Mouse (Mus musculus) kidney, embryonic 15.5 days (tissue): ENCODE data around the gene Tet3. TPM values are rescaled to one million over a fixed set of nuclear protein-coding genes. Genes with fewer than 3 reads are reported as not detected.

ENCODE experiments used
- ATAC-seq: fragments of 200-750 bp; cut with Nextera tagmentation; replicated peaks from 2 replicates; pipeline ENCODE4 v1.8.0; 2017; ENCODE audit warnings: moderate TSS enrichment; ENCODE audit not compliant: low FRiP score
- H3K27ac ChIP-seq: fragments of 300-500 bp; sonication (generic); 2 replicates; pipeline ENCODE4 v1.5.1; 2015; ENCODE audit warnings: mild to moderate bottlenecking, inconsistent platforms
- H3K27me3 ChIP-seq: fragments of 300-500 bp; sonication (generic); 2 replicates; pipeline ENCODE4 v1.6.1; 2015; ENCODE audit warnings: inconsistent platforms
- H3K36me3 ChIP-seq: fragments of 300-500 bp; sonication (generic); 2 replicates; pipeline ENCODE4 v1.6.1; 2015; ENCODE audit warnings: inconsistent platforms
- H3K4me1 ChIP-seq: fragments of 300-500 bp; sonication (generic); 2 replicates; pipeline ENCODE4 v1.6.1; 2015; ENCODE audit warnings: inconsistent platforms
- H3K4me2 ChIP-seq: fragments of 300-500 bp; sonication (generic); 2 replicates; pipeline ENCODE4 v1.6.1; 2015; ENCODE audit warnings: moderate library complexity, mild to moderate bottlenecking, inconsistent platforms
- H3K4me3 ChIP-seq: fragments of 300-500 bp; sonication (generic); replicated peaks from 2 replicates; pipeline ENCODE4 v1.5.1; 2015; ENCODE audit warnings: mild to moderate bottlenecking, inconsistent platforms
- H3K9ac ChIP-seq: fragments of 300-500 bp; sonication (generic); 2 replicates; pipeline ENCODE4 v1.6.1; 2015; ENCODE audit warnings: mild to moderate bottlenecking, inconsistent platforms
- H3K9me3 ChIP-seq: fragments of 300-500 bp; sonication (generic); replicated peaks from 2 replicates; pipeline ENCODE4 v1.6.1; 2016; ENCODE audit warnings: inconsistent platforms
- WGBS: fragments of 180-500 bp; shearing (Covaris S2); methylation state at CpG from one replicate; pipeline ENCODE4 v1.1.7; 2015; ENCODE audit warnings: mixed read lengths; 5-methylcytosine and 5-hydroxymethylcytosine counted together
- polyA plus RNA-seq: library from polyadenylated mRNA; unstranded; fragments of >200 nt; fragmentation: Nextera tagmentation; extraction: Ambion mirVana; gene quantifications from 2 replicates; pipeline ENCODE4 v1.2.1, GENCODE M21; 2015

Gene Tet3
- polyA plus RNA-seq, 1 experiment from 2014 or later, result 51.4 TPM

GRCm38 (mm10) chr6:83405511-83406064 is 53.3 kb downstream of the Tet3 start:
- no peak for ATAC-seq
- no peaks in the 10 kb centered on the region for H3K27me3 ChIP-seq
- H3K4me2 ChIP-seq, result no peak overlapping the region
- peaks cover 71% of the 10 kb centered on the region for H3K36me3 ChIP-seq
- H3K9ac ChIP-seq, result no peak overlapping the region
- peaks cover 13% of the 10 kb centered on the region for H3K4me1 ChIP-seq
- no peaks in the 10 kb centered on the region for H3K9me3 ChIP-seq
- H3K27ac ChIP-seq, result no peak overlapping the region
- no peak overlapping the region for H3K4me3 ChIP-seq
- WGBS, result 76% methylated on average over 7 of the region's 7 CpGs

GRCm38 (mm10) chr6:83404571-83404970 is 54.3 kb downstream of the Tet3 start:
- Histone ChIP-seq H3K27ac (no peak overlapping the region), H3K27me3 (no peaks in the 10 kb centered on the region), H3K9me3 (no peaks in the 10 kb centered on the region), H3K4me3 (no peak overlapping the region), H3K4me2 (no peak overlapping the region), H3K4me1 (peaks cover 10% of the 10 kb centered on the region; the same call in 1 of the 2 replicates), H3K9ac (no peak overlapping the region), H3K36me3 (peaks cover 77% of the 10 kb centered on the region)
- 96% methylated on average over 13 of the region's 13 CpGs for WGBS
- 0 out of 2 replicates have a peak, but pooled peaks have one; percentile 14 for ATAC-seq

GRCm38 (mm10) chr6:83403481-83403880 is 55.4 kb downstream of the Tet3 start:
- Histone ChIP-seq H3K9ac (no peak overlapping the region), H3K36me3 (peaks cover 87% of the 10 kb centered on the region), H3K4me3 (no peak overlapping the region), H3K9me3 (no peaks in the 10 kb centered on the region), H3K4me1 (peaks cover 6% of the 10 kb centered on the region; the same call in 1 of the 2 replicates), H3K4me2 (no peak overlapping the region), H3K27ac (no peak overlapping the region), H3K27me3 (no peaks in the 10 kb centered on the region)
- ATAC-seq, result no peak
- 90% methylated on average over 8 of the region's 8 CpGs for WGBS

- no peak overlapping the region for H3K4me3 ChIP-seq
- H3K9me3 ChIP-seq, result no peaks in the 10 kb centered on the region
- no peak overlapping the region for H3K27ac ChIP-seq
- no peak overlapping the region for H3K4me2 ChIP-seq
- ATAC-seq, result no peak
- H3K9ac ChIP-seq, result no peak overlapping the region
- WGBS, result 83% methylated on average over 3 of the region's 3 CpGs
- peaks cover 93% of the 10 kb centered on the region for H3K36me3 ChIP-seq
- no peaks in the 10 kb centered on the region for H3K27me3 ChIP-seq
- 0 out of 2 replicates have a peak, but pooled peaks cover 3% of the 10 kb centered on the region for H3K4me1 ChIP-seq
Measured at GRCm38 (mm10) chr6:83399790-83400189, 59.1 kb downstream of the Tet3 start.

GRCm38 (mm10) chr6:83397728-83398127 is 61.2 kb downstream of the Tet3 start:
- WGBS, result 52% methylated on average over 8 of the region's 8 CpGs

GRCm38 (mm10) chr6:83396711-83397110 is 62.2 kb downstream of the Tet3 start:
- no peak for ATAC-seq
- no peak overlapping the region for H3K27ac ChIP-seq
- no peak overlapping the region for H3K9ac ChIP-seq
- H3K9me3 ChIP-seq, result no peaks in the 10 kb centered on the region
- H3K27me3 ChIP-seq, result no peaks in the 10 kb centered on the region
- 97% methylated on average over 2 of the region's 2 CpGs for WGBS
- peaks cover 93% of the 10 kb centered on the region for H3K36me3 ChIP-seq
- no peak overlapping the region for H3K4me2 ChIP-seq
- H3K4me1 ChIP-seq, result 0 out of 2 replicates have a peak, but pooled peaks cover 3% of the 10 kb centered on the region
- no peak overlapping the region for H3K4me3 ChIP-seq

More at GRCm38 (mm10) chr6:83397728-83398127, 61.2 kb downstream of the Tet3 start:
- Histone ChIP-seq H3K36me3 (peaks cover 93% of the 10 kb centered on the region), H3K4me2 (no peak overlapping the region), H3K27me3 (no peaks in the 10 kb centered on the region), H3K4me3 (no peak overlapping the region), H3K9ac (no peak overlapping the region), H3K9me3 (no peaks in the 10 kb centered on the region), H3K27ac (peak overlapping the region; percentile 45; the same call in 1 of the 2 replicates), H3K4me1 (0 out of 2 replicates have a peak, but pooled peaks cover 3% of the 10 kb centered on the region)
- ATAC-seq, result no peak

- H3K4me1 ChIP-seq, result 0 out of 2 replicates have a peak, but pooled peaks cover 3% of the 10 kb centered on the region
- H3K36me3 ChIP-seq, result peaks cover 93% of the 10 kb centered on the region
- H3K4me3 ChIP-seq, result no peak overlapping the region
- no peaks in the 10 kb centered on the region for H3K27me3 ChIP-seq
- no peak overlapping the region for H3K4me2 ChIP-seq
- H3K9me3 ChIP-seq, result no peaks in the 10 kb centered on the region
- WGBS, result 94% methylated on average over 15 of the region's 15 CpGs
- H3K9ac ChIP-seq, result no peak overlapping the region
- no peak overlapping the region for H3K27ac ChIP-seq
- ATAC-seq, result no peak; the same call in 1 of the 2 replicates
Measured at GRCm38 (mm10) chr6:83395544-83396229, 63.2 kb downstream of the Tet3 start.

- no peak for ATAC-seq
- Histone ChIP-seq H3K27me3 (no peaks in the 10 kb centered on the region), H3K9me3 (no peaks in the 10 kb centered on the region), H3K4me1 (no peaks in the 10 kb centered on the region), H3K36me3 (peaks cover 92% of the 10 kb centered on the region), H3K4me3 (no peak overlapping the region), H3K4me2 (no peak overlapping the region), H3K9ac (no peak overlapping the region), H3K27ac (no peak overlapping the region)
- 93% methylated on average over 4 of the region's 4 CpGs for WGBS
Measured at GRCm38 (mm10) chr6:83394122-83394521, 64.8 kb downstream of the Tet3 start.

GRCm38 (mm10) chr6:83392166-83392780 is 66.6 kb downstream of the Tet3 start:
- Histone ChIP-seq H3K4me3 (no peak overlapping the region), H3K9ac (no peak overlapping the region), H3K27ac (no peak overlapping the region), H3K4me2 (no peak overlapping the region), H3K27me3 (no peaks in the 10 kb centered on the region), H3K9me3 (no peaks in the 10 kb centered on the region), H3K36me3 (peaks cover 76% of the 10 kb centered on the region), H3K4me1 (no peaks in the 10 kb centered on the region)
- ATAC-seq, result no peak
- 81% methylated on average over 8 of the region's 8 CpGs for WGBS

- H3K9me3 ChIP-seq, result no peaks in the 10 kb centered on the region
- no peak overlapping the region for H3K4me3 ChIP-seq
- H3K27ac ChIP-seq, result no peak overlapping the region
- H3K4me1 ChIP-seq, result no peaks in the 10 kb centered on the region
- WGBS, result 90% methylated on average over 9 of the region's 9 CpGs
- H3K36me3 ChIP-seq, result peaks cover 71% of the 10 kb centered on the region
- H3K27me3 ChIP-seq, result no peaks in the 10 kb centered on the region
- no peak overlapping the region for H3K4me2 ChIP-seq
- no peak for ATAC-seq
- H3K9ac ChIP-seq, result no peak overlapping the region
Measured at GRCm38 (mm10) chr6:83385569-83386090, 73.3 kb downstream of the Tet3 start.

- Histone ChIP-seq H3K36me3 (peaks cover 94% of the 10 kb centered on the region), H3K4me2 (no peak overlapping the region), H3K27me3 (no peaks in the 10 kb centered on the region), H3K4me3 (no peak overlapping the region), H3K9me3 (no peaks in the 10 kb centered on the region), H3K27ac (no peak overlapping the region), H3K4me1 (no peaks in the 10 kb centered on the region), H3K9ac (no peak overlapping the region)
- 83% methylated on average over 10 of the region's 10 CpGs for WGBS
- no peak for ATAC-seq
Measured at GRCm38 (mm10) chr6:83381510-83382491, 77.1 kb downstream of the Tet3 start.
